Mouse (Mus musculus) neural tube, embryonic 11.5 days (tissue): ENCODE measurements around the gene Fxyd5. TPM values are rescaled to one million over a fixed set of nuclear protein-coding genes. Genes with fewer than 3 reads are reported as not detected.

Experiments used
- ATAC-seq: fragments of 200-750 bp; cut with Nextera tagmentation; 2 replicates; pipeline ENCODE4 v1.8.0; 2017; ENCODE audit warnings: moderate number of reproducible peaks, mild to moderate bottlenecking, moderate TSS enrichment, moderate library complexity; ENCODE audit not compliant: insufficient read depth, low FRiP score, low TSS enrichment
- DNase-seq: peaks from one replicate; pipeline ENCODE4 v3.0.0-alpha.2; 2015; ENCODE audit warnings: low spot score
- H3K27ac ChIP-seq: fragments of 300-500 bp; sonication (generic); 2 replicates; pipeline ENCODE4 v1.5.1; 2014; ENCODE audit warnings: low read depth, mild to moderate bottlenecking, low read length
- H3K27me3 ChIP-seq: fragments of 300-500 bp; sonication (generic); 2 replicates; pipeline ENCODE4 v1.6.1; 2014; ENCODE audit warnings: mild to moderate bottlenecking, low read length, mixed read lengths; ENCODE audit not compliant: control insufficient read depth, insufficient read depth
- H3K36me3 ChIP-seq: fragments of 300-500 bp; sonication (generic); 2 replicates; pipeline ENCODE4 v1.6.1; 2014; ENCODE audit warnings: mild to moderate bottlenecking, low read length, moderate library complexity, mixed read lengths; ENCODE audit not compliant: control insufficient read depth, insufficient read depth
- H3K4me1 ChIP-seq: fragments of 300-500 bp; sonication (generic); 2 replicates; pipeline ENCODE4 v1.6.1; 2014; ENCODE audit warnings: low read length, mixed read lengths; ENCODE audit not compliant: control insufficient read depth, insufficient read depth
- H3K4me2 ChIP-seq: fragments of 300-500 bp; sonication (generic); 2 replicates; pipeline ENCODE4 v1.6.1; 2014; ENCODE audit warnings: low read depth, mild to moderate bottlenecking, moderate library complexity
- H3K4me3 ChIP-seq: fragments of 300-500 bp; sonication (generic); 2 replicates; pipeline ENCODE4 v1.5.1; 2014; ENCODE audit warnings: low read depth, low read length
- H3K9ac ChIP-seq: fragments of 300-500 bp; sonication (generic); 2 replicates; pipeline ENCODE4 v1.6.1; 2014; ENCODE audit warnings: mild to moderate bottlenecking, low read length
- H3K9me3 ChIP-seq: fragments of 300-500 bp; sonication (generic); 2 replicates; pipeline ENCODE4 v1.6.1; 2016; ENCODE audit warnings: low read length; ENCODE audit not compliant: control insufficient read depth
- WGBS: fragments of 180-500 bp; shearing (Covaris S2); extraction: QIAGEN DNeasy Blood & Tissue Kit; methylation state at CpG from one replicate; pipeline ENCODE4 v1.1.7; 2014; 5-methylcytosine and 5-hydroxymethylcytosine counted together
- polyA plus RNA-seq: library from polyadenylated mRNA; unstranded; fragments of >200 nt; fragmentation: Nextera tagmentation; extraction: Ambion mirVana; gene quantifications from 2 replicates; pipeline ENCODE4 v1.2.1, GENCODE M21; 2014

The Fxyd5 gene
- polyA plus RNA-seq, 1 experiment from 2014 or later: 17.3 TPM

DNA sequence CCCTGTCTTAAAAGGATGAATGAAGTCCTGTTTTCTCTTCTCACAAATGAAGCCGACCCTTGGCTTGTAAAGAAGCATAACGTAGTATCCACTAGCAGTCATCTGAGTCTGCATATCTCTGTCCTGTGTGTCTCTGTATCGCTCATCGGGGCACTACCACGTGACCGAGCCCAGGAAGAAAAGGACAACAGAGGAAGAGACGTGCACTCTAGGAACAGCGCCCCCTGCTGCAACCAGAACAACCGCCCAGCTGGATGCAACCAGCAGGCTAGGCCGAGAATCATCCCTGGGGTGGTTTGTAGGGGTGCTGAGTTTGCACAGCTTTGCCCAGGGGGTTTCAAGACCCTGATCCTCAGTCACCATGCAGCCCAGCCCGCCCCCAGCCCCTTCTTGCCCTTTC lies 7.5 kb downstream of the Fxyd5 start:
- WGBS: 66% methylated on average over 11 of the region's 11 CpGs
- Histone ChIP-seq H3K9me3 (no peaks in the 10 kb centered on the region), H3K4me1 (no peaks in the 10 kb centered on the region), H3K27ac (no peak overlapping the region), H3K4me2 (no peak overlapping the region), H3K4me3 (no peak overlapping the region), H3K9ac (no peak overlapping the region), H3K36me3 (no peaks in the 10 kb centered on the region), H3K27me3 (no peaks in the 10 kb centered on the region)
- DNase-seq (no peak), ATAC-seq (no peak)

DNA sequence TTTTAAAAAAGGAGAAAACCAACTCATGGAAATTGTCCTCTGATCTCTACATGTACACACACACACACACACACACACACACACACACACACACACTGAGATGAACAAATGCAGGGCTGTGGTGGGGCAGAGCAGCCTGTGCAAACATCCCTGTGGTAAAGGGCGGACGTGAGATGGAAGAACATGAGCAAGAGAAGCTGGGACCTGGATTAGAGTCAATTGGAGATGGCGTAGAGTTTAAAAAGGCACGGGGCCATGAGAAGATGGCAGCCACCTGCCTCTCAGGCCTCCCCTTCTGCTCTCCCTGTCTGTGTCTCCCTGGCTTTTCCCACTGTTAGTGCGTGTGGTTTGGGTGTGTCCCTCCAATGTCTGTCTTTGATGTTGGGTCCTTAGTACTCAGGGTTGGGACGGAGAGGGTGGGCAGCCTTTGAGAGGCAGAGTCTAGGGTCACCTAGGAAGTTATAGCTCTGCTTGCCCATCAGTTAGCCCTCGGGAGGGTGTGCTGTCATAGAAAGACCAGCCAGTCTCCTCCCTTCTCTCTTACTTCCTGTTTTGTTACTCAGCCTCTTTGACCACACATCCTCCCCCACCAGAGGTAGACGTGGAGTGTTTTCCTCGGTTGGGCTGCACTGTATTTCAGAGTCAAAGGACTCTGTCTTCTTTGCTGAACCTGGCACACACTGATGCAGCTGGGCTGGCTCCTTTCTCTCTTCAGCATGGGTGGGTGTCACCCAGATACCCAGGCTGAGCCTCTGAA lies 8.7 kb downstream of the Fxyd5 start:
- no peak for ATAC-seq
- 67% methylated on average over 9 of the region's 9 CpGs for WGBS
- no peak overlapping the region for H3K4me3 ChIP-seq

DNA sequence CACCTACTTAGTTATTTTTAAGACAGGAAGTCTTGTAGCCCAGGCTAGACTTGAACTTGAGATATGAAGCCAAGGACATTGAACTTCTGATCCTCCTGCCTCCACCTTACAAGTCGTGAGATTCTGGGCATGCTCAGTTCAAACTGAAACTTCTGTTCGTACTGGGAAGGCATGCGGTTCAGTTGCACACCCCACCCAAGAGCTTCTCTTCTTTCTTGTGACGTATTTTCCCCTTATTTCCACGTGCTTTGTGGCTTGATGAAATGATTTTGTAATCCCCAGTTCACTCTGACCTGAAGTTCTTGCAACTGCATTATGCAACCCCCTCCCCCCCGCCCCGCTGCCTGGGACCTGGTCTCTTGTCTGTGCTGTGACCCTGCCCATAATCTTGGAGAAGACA lies 10.6 kb downstream of the Fxyd5 start:
- Histone ChIP-seq H3K4me1 (no peaks in the 10 kb centered on the region), H3K27ac (no peak overlapping the region), H3K36me3 (no peaks in the 10 kb centered on the region), H3K4me2 (no peak overlapping the region), H3K27me3 (no peaks in the 10 kb centered on the region), H3K9ac (no peak overlapping the region), H3K9me3 (no peaks in the 10 kb centered on the region), H3K4me3 (no peak overlapping the region)
- ATAC-seq (no peak), DNase-seq (no peak)
- WGBS: 78% methylated on average over 7 of the region's 7 CpGs

More for the DNA sequence above, 8.7 kb downstream of the Fxyd5 start:
- no peak overlapping the region for H3K27ac ChIP-seq
- no peaks in the 10 kb centered on the region for H3K4me1 ChIP-seq
- H3K9ac ChIP-seq: no peak overlapping the region
- H3K27me3 ChIP-seq: no peaks in the 10 kb centered on the region
- H3K4me2 ChIP-seq: no peak overlapping the region
- no peaks in the 10 kb centered on the region for H3K9me3 ChIP-seq
- no peak for DNase-seq
- H3K36me3 ChIP-seq: no peaks in the 10 kb centered on the region

DNA sequence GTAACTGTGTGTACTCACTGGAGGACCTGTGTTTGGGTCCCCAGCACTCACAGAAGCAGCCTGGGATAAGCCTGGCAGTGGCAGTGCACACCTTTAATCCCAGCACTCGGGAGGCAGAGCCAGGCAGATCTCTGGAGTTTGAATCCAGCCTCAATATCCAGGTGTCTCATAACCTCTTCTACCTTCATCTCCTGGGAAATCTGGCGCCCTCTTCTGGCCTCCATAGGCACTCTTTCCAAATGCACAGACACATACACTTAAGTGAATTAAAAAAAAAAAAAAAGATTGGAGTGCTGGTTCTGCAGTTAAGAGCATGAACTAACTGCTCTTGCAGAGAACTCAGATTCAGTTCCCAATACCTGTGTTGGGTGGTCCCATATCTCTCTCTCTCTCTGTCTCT lies 11.6 kb downstream of the Fxyd5 start:
- no peak overlapping the region for H3K4me3 ChIP-seq
- ATAC-seq (no peak), DNase-seq (no peak)
- H3K4me1 ChIP-seq: no peaks in the 10 kb centered on the region
- no peak overlapping the region for H3K4me2 ChIP-seq
- no peaks in the 10 kb centered on the region for H3K27me3 ChIP-seq
- H3K27ac ChIP-seq: no peak overlapping the region
- WGBS: 64% methylated on average over 2 of the region's 2 CpGs
- H3K9ac ChIP-seq: no peak overlapping the region
- H3K9me3 ChIP-seq: no peaks in the 10 kb centered on the region
- H3K36me3 ChIP-seq: no peaks in the 10 kb centered on the region

DNA sequence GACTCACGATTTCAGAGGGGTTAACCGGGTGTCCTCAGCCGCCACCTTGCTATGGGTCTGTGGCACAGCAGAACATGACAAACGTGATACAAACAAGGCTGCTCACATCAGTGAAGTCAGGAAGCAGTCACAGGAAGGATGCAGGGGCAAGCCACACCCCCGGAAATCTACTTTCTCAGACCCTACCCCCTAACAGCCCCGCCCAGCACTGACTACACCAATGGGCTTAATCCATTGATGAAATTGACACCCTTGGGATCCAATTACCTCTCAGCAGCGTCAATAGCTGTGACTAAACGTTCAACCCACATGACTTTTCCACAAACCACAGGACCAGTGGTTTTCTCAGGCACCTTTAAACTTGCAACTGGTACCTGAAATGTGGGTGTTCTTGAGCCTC lies 13.7 kb downstream of the Fxyd5 start:
- no peaks in the 10 kb centered on the region for H3K4me1 ChIP-seq
- H3K36me3 ChIP-seq: no peaks in the 10 kb centered on the region
- DNase-seq (no peak), ATAC-seq (no peak)
- no peak overlapping the region for H3K27ac ChIP-seq
- 79% methylated on average over 8 of the region's 8 CpGs for WGBS
- H3K9ac ChIP-seq: no peak overlapping the region
- H3K4me3 ChIP-seq: no peak overlapping the region
- H3K4me2 ChIP-seq: no peak overlapping the region
- H3K9me3 ChIP-seq: no peaks in the 10 kb centered on the region
- H3K27me3 ChIP-seq: no peaks in the 10 kb centered on the region

DNA sequence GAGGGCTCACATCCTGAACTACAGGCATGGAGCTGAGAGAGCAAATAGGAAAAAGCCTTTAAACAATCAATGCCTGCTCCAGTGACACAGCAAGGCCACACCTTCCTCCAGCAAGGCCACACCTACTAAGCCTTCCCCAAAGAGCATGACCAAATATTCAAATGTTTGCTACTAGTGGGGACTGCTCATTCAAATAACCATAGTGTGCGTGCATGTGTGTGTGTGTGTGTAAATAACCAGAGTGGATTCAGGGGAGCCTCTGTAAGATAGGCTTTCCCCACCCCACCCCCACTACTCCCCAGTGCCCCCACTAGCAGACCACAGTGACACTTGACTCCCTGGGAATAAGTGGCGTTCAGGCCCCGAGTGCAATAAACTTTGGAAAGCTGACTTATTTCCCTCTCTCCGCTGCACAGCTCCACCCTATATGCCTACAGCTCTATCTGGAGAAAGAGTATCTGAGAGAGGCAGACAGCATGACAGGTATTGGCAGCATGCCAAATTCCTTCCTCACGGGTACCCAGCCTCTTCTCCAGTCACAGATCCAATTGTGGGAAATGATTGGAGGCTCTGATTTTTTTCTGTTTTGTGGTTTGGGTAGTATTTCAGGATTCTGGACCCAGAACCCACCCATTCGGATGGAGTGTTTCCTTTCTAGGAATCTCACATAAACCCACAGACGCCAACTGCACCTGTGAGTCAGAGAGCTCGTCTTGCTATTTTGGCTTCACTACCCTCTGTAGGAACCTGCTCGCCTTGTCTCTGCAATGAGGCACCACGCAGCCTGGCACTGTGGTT lies 25.0 kb downstream of the Fxyd5 start:
- no peaks in the 10 kb centered on the region for H3K27me3 ChIP-seq
- H3K36me3 ChIP-seq: no peaks in the 10 kb centered on the region
- no peak overlapping the region for H3K27ac ChIP-seq
- H3K9me3 ChIP-seq: no peaks in the 10 kb centered on the region
- H3K9ac ChIP-seq: no peak overlapping the region
- ATAC-seq (no peak), DNase-seq (no peak)
- no peak overlapping the region for H3K4me3 ChIP-seq
- H3K4me2 ChIP-seq: no peak overlapping the region
- WGBS: 65% methylated on average over 10 of the region's 10 CpGs
- no peaks in the 10 kb centered on the region for H3K4me1 ChIP-seq

DNA sequence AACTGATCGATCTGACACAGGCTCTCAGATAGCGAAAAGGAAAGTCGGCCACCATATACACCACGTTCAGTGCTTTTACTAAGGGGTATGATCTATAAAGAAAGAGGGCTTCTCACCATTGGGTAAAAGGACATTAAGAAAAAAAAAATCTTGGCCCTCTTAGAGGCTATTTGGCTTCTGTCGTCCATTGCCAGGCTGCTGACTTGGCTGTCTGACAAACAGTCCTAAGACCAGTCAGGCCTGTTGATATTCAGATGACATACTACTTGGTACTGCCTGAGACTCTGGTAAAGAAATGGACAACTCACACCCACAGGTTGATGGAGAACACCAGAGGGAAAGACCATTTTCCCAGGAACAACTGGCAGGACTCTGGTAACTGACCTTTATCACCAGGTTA lies 29.3 kb downstream of the Fxyd5 start:
- Histone ChIP-seq H3K27me3 (no peaks in the 10 kb centered on the region), H3K9me3 (no peaks in the 10 kb centered on the region), H3K9ac (no peak overlapping the region), H3K4me2 (no peak overlapping the region), H3K36me3 (no peaks in the 10 kb centered on the region), H3K27ac (no peak overlapping the region), H3K4me1 (no peaks in the 10 kb centered on the region), H3K4me3 (no peak overlapping the region)
- no peak for DNase-seq
- no peak for ATAC-seq
- WGBS: 83% methylated on average over 5 of the region's 5 CpGs

DNA sequence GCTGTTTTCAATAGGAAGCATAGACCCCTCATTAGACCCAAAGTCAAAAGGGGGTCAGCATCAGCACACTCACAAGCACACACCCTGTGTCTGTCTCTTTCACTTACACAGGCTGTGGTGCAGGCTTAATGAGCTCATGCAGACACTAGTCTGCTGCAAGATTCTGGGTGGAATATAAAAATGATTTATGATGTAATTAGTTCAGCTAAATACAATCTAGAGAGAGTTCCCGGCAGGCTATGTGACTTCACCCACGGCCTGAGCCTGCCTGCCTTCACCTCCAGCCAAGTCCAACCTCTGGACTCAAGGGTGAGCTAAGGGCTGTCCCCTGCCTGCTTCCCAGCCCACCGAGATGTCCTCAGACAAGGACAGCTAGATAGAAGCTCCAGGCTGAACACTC lies 33.4 kb downstream of the Fxyd5 start:
- no peaks in the 10 kb centered on the region for H3K36me3 ChIP-seq
- H3K4me1 ChIP-seq: no peaks in the 10 kb centered on the region
- DNase-seq (no peak), ATAC-seq (no peak)
- 56% methylated on average over 3 of the region's 3 CpGs for WGBS
- H3K4me3 ChIP-seq: no peak overlapping the region
- H3K27me3 ChIP-seq: no peaks in the 10 kb centered on the region
- no peak overlapping the region for H3K4me2 ChIP-seq
- H3K9ac ChIP-seq: no peak overlapping the region
- H3K27ac ChIP-seq: no peak overlapping the region
- no peaks in the 10 kb centered on the region for H3K9me3 ChIP-seq

DNA sequence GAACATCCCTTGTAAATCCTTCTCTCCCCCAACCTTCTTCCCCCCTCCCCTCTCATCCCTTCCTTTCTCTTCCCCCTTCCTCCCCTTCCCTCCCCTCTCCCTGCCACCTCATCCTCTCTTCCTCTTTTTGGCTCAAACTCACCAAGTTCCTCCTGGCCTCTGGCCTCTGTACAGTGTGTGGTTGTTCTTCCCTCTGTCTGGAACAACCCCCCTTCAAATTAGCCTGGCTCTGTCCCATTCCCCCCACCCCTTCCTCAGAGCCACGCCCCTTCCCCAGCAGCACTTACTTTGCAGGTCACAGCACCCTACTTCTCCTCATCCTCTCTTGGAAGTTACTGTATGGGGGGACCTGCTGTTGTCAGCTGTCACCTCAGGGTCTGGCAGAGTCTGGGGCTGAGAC lies 34.1 kb downstream of the Fxyd5 start:
- WGBS: 71% methylated on average over 1 of the region's 1 CpGs
- Histone ChIP-seq H3K27ac (no peak overlapping the region), H3K9me3 (no peaks in the 10 kb centered on the region)

More for the DNA sequence above, 34.1 kb downstream of the Fxyd5 start:
- Histone ChIP-seq H3K9ac (no peak overlapping the region), H3K4me3 (no peak overlapping the region), H3K36me3 (no peaks in the 10 kb centered on the region), H3K4me1 (no peaks in the 10 kb centered on the region), H3K4me2 (no peak overlapping the region), H3K27me3 (no peaks in the 10 kb centered on the region)
- ATAC-seq (no peak), DNase-seq (no peak)
